Mouse (Mus musculus): ENCODE data around the gene Adgrf3.

Gene Adgrf3

GRCm38 (mm10) chr5:30202221-30202620 lies 3.3 kb downstream of the Adgrf3 start:
- no peak for DNase-seq (ENCODE audit: low spot score in 2 of 2)

GRCm38 (mm10) chr5:30201521-30201920 lies 4.0 kb downstream of the Adgrf3 start:
- no peak for DNase-seq (ENCODE audit: low spot score in 2 of 2)

GRCm38 (mm10) chr5:30198257-30198656 lies 7.3 kb downstream of the Adgrf3 start:
- DNase-seq (ENCODE audit: low spot score in 2 of 2), result no peak

- no peak for DNase-seq (ENCODE audit: low spot score in 2 of 2)
These were observed 10.2 kb downstream of the Adgrf3 start for GRCm38 (mm10) chr5:30195340-30195739.

- no peak for DNase-seq (ENCODE audit: low spot score in 2 of 2)
These were observed 13.1 kb downstream of the Adgrf3 start for GRCm38 (mm10) chr5:30192452-30192851.

- DNase-seq (ENCODE audit: low spot score in 2 of 2), result no peak
These were observed 17.6 kb downstream of the Adgrf3 start for GRCm38 (mm10) chr5:30187687-30188485.

GRCm38 (mm10) chr5:30175811-30176210 lies 29.7 kb downstream of the Adgrf3 start:
- DNase-seq (ENCODE audit: low spot score in 2 of 2), result no peak

GRCm38 (mm10) chr5:30172931-30173692 lies 32.4 kb downstream of the Adgrf3 start:
- no peak for DNase-seq (ENCODE audit: low spot score in 2 of 2)

GRCm38 (mm10) chr5:30172115-30172514 lies 33.4 kb downstream of the Adgrf3 start:
- DNase-seq (ENCODE audit: low spot score in 2 of 2), result peak; percentile 57 to 64

GRCm38 (mm10) chr5:30170303-30170940 lies 35.1 kb downstream of the Adgrf3 start:
- DNase-seq (ENCODE audit: low spot score in 2 of 2), result peak in 1 of 2 experiments; percentile 48

GRCm38 (mm10) chr5:30165234-30165946 lies 40.1 kb downstream of the Adgrf3 start:
- DNase-seq (ENCODE audit: low spot score in 2 of 2), result no peak

GRCm38 (mm10) chr5:30162339-30162738 lies 43.2 kb downstream of the Adgrf3 start:
- no peak for DNase-seq (ENCODE audit: low spot score in 2 of 2)

- no peak for DNase-seq (ENCODE audit: low spot score in 2 of 2)
These were observed 43.7 kb downstream of the Adgrf3 start for GRCm38 (mm10) chr5:30161836-30162235.

GRCm38 (mm10) chr5:30159601-30160000 lies 45.9 kb downstream of the Adgrf3 start:
- DNase-seq (ENCODE audit: low spot score in 2 of 2), result peak; percentile 36 to 53

GRCm38 (mm10) chr5:30155821-30156629 lies 49.5 kb downstream of the Adgrf3 start:
- DNase-seq (ENCODE audit: low spot score in 2 of 2), result no peak

- no peak for DNase-seq (ENCODE audit: low spot score in 2 of 2)
These were observed 50.1 kb downstream of the Adgrf3 start for GRCm38 (mm10) chr5:30155395-30155792.

GRCm38 (mm10) chr5:30154474-30155394 lies 50.8 kb downstream of the Adgrf3 start, which contains the start of the genes Hadha and Hadhb:
Gene Hadha, minus strand, starts transcription at chr5:30155162.
Gene Hadhb, plus strand, starts transcription at chr5:30155248.
- peak; percentile 90 to 96 for DNase-seq (ENCODE audit: low spot score in 2 of 2)

- DNase-seq (ENCODE audit: low spot score in 2 of 2), result no peak
These were observed 51.5 kb downstream of the Adgrf3 start for GRCm38 (mm10) chr5:30154013-30154412.

- no peak for DNase-seq (ENCODE audit: low spot score in 2 of 2)
These were observed 52.3 kb downstream of the Adgrf3 start for GRCm38 (mm10) chr5:30153222-30153621.

GRCm38 (mm10) chr5:30152413-30152812 lies 53.1 kb downstream of the Adgrf3 start:
- DNase-seq (ENCODE audit: low spot score in 2 of 2), result no peak
